Comparison of ENCODE assay signal across 8 mouse cellular contexts in genomic region chr3:27938381-27939323, GRCm38 (mm10). TPM values are rescaled to one million over a fixed set of nuclear protein-coding genes. Genes with fewer than 3 reads are reported as not detected.
DNase-seq lines count a peak whose midpoint lies in the region; ATAC-seq lines count a peak whose summit lies in the region.

Pld1 (plus strand) TSS chr3:27938695.

- intact Hi-C loops in left cerebral cortex, postnatal 10 days (cut with DNase I) = no loop called here

- peak within 1 kb of the TSS; percentile 52 for H3K4me3 ChIP-seq in intestine, embryonic 14.5 days (ENCODE audit: low read depth, low read length)

- peaks cover 10% of the 10 kb centered on the region; the same call in 1 of the 2 replicates for H3K4me1 ChIP-seq in intestine, embryonic 14.5 days (replicated peaks; ENCODE audit: control insufficient read depth, insufficient read depth, low read length)

- H3K9me3 ChIP-seq in intestine, embryonic 14.5 days (ENCODE audit: control insufficient read depth, low read length) = no peaks in the 10 kb centered on the region

- peak; percentile 86 for ATAC-seq in intestine, embryonic 14.5 days (replicated peaks; ENCODE audit: low FRiP score, low TSS enrichment, low read depth)
- peak; percentile 78 for ATAC-seq in megakaryocyte, adult 5-6 weeks (ENCODE audit: poor library complexity, severe bottlenecking)
- ATAC-seq in activated CD4-positive, CD25-positive, alpha-beta regulatory T cell, adult 4 months = no peak

- peak; percentile 84 for DNase-seq in adrenal gland, postnatal 10 days
- DNase-seq in embryo, embryonic 11 days = peak; percentile 72
- DNase-seq in gastrocnemius, postnatal 25 days = peak; percentile 93
- DNase-seq in intestine, embryonic 14.5 days (ENCODE audit: low spot score) = peak; percentile 85
- DNase-seq in left cerebral cortex, postnatal 10 days (ENCODE audit: extremely low spot score in 1 of 2, low spot score in 2 of 2) = peak; percentile 17 to 83
- peak; percentile 43 to 48 for DNase-seq in right cerebral cortex, adult 2 months (ENCODE audit: low spot score in 2 of 2)

- H3K4me2 ChIP-seq in intestine, embryonic 14.5 days (ENCODE audit: low read length) = peak within 1 kb of the TSS; percentile 97

- H3K27ac ChIP-seq in intestine, embryonic 14.5 days (ENCODE audit: low read depth) = peak within 1 kb of the TSS; percentile 70

- H3K36me3 ChIP-seq in intestine, embryonic 14.5 days (ENCODE audit: control insufficient read depth, insufficient read depth, low read length) = no peaks in the 10 kb centered on the region

- under 1% methylated on average over 68 of the region's 68 CpGs for WGBS in intestine, embryonic 14.5 days

- peak within 1 kb of the TSS; percentile 54 for H3K9ac ChIP-seq in intestine, embryonic 14.5 days (ENCODE audit: low read length)

- H3K27me3 ChIP-seq in intestine, embryonic 14.5 days (replicated peaks; ENCODE audit: control insufficient read depth, insufficient read depth, low read length) = no peaks in the 10 kb centered on the region

RNA-seq across cellular contexts. Expression of gene Pld1, which starts in this region (rescaled TPM):
- total RNA-seq in adrenal gland, postnatal 10 days (2021) = 10 to 100 TPM; 11.7 to 12.6 TPM
- 1 to 10 TPM; 4.4 to 5.4 TPM for total RNA-seq in gastrocnemius, postnatal 25 days (2021)
- polyA plus RNA-seq in intestine, embryonic 14.5 days (2014; fragmentation: Nextera tagmentation; extraction: Ambion mirVana) = 7.9 and 8.2 TPM in 2 replicates
- 10 to 100 TPM in 1 of 2 experiments, 1 to 10 TPM in 1; 7.1 to 10.8 TPM for total RNA-seq in left cerebral cortex, postnatal 10 days (2021)
- 32.6 and 40.2 TPM in 2 replicates for total RNA-seq in megakaryocyte, adult 5-6 weeks (2015)
- 13.7 and 17.2 TPM in 2 replicates for total RNA-seq in megakaryocyte, adult 5-6 weeks (2017)
- polyA plus RNA-seq in activated CD4-positive, CD25-positive, alpha-beta regulatory T cell, adult 4 months (2017; shearing (Covaris generic)) = under 1 TPM; 0.11 to 0.25 TPM
